ENCODE assay signal across 8 mouse cellular contexts in genomic region chr8:11636324-11637057, GRCm38 (mm10). TPM values are rescaled to one million over a fixed set of nuclear protein-coding genes. Genes with fewer than 3 reads are reported as not detected.
DNase-seq lines count a peak whose midpoint lies in the region; ATAC-seq and TF ChIP-seq lines count a peak whose summit lies in the region.

No protein-coding gene starts in this region.

- peak overlapping the region; percentile 80 for H3K4me2 ChIP-seq in embryonic facial prominence, embryonic 13.5 days
- peak overlapping the region; percentile 81 for H3K4me2 ChIP-seq in limb, embryonic 11.5 days (ENCODE audit: low read depth, severe bottlenecking)
- H3K4me2 ChIP-seq in midbrain, embryonic 13.5 days (replicated peaks), result peak overlapping the region; percentile 83

- WGBS in embryonic facial prominence, embryonic 13.5 days, result 5% methylated on average over 30 of the region's 30 CpGs
- 4% methylated on average over 30 of the region's 30 CpGs for whole genome bisulfite sequencing in heart, adult 2 months
- 4% methylated on average over 30 of the region's 30 CpGs for WGBS in kidney, adult 2 months
- 3% methylated on average over 30 of the region's 30 CpGs for WGBS in limb, embryonic 11.5 days
- WGBS in midbrain, embryonic 13.5 days, result 4% methylated on average over 30 of the region's 30 CpGs
- WGBS in small intestine, adult 2 months, result 4% methylated on average over 30 of the region's 30 CpGs

- H3K4me1 ChIP-seq in embryonic facial prominence, embryonic 13.5 days, result peaks cover 34% of the 10 kb centered on the region
- peaks cover 8% of the 10 kb centered on the region for H3K4me1 ChIP-seq in heart, adult 2 months (ENCODE audit: control insufficient read depth, insufficient read depth, low read length)
- peaks cover 14% of the 10 kb centered on the region for H3K4me1 ChIP-seq in kidney, adult 2 months (ENCODE audit: control insufficient read depth, insufficient read depth, low read length)
- H3K4me1 ChIP-seq in limb, embryonic 11.5 days (ENCODE audit: control insufficient read depth, insufficient read depth, low read length), result peaks cover 14% of the 10 kb centered on the region
- H3K4me1 ChIP-seq in midbrain, embryonic 13.5 days (replicated peaks), result peaks cover 29% of the 10 kb centered on the region
- H3K4me1 ChIP-seq in small intestine, adult 2 months (ENCODE audit: control insufficient read depth, insufficient read depth, insufficient read length, low read length), result peaks cover 4% of the 10 kb centered on the region

- no peak for TF ChIP-seq CTCF in heart, adult 2 months (IDR thresholded peaks at IDR 0.05)
- no peak for TF ChIP-seq CTCF in kidney, adult 2 months (conservative IDR thresholded peaks at IDR 0.05; ENCODE audit: insufficient read depth, insufficient read length, low read depth, low read length)
- TF ChIP-seq CTCF in small intestine, adult 2 months (IDR thresholded peaks at IDR 0.05; ENCODE audit: extremely low read depth, insufficient read length, insufficient replicate concordance, low read depth, low read length), result no peak

- peak; percentile 99 for DNase-seq in 3T3-L1 (ENCODE audit: low read depth, low spot score)
- DNase-seq in adrenal gland, postnatal 36 days, result peak; percentile 93 to 94
- peak; percentile 87 to 91 for DNase-seq in heart, adult 2 months
- DNase-seq in kidney, adult 2 months, result peak; percentile 96
- DNase-seq in limb, embryonic 11.5 days (ENCODE audit: low spot score), result peak; percentile 90

- intact Hi-C loops in heart, adult 2 months (cut with DNase I), result loop anchor here (2.0 to 10.0 kb wide), 3 partner anchors 56 to 118 kb away; partner anchors contain the start of gene Cars2

- H3K79me2 ChIP-seq in heart, adult 2 months (replicated peaks; ENCODE audit: control insufficient read depth, insufficient read depth, low read length), result no peaks in the 10 kb centered on the region

- peak; percentile 48 for ATAC-seq in embryonic facial prominence, embryonic 13.5 days (ENCODE audit: insufficient number of reproducible peaks, insufficient read depth, low FRiP score, low TSS enrichment, low read depth)
- peak; percentile 67 for ATAC-seq in limb, embryonic 11.5 days (ENCODE audit: insufficient number of reproducible peaks, low FRiP score, low TSS enrichment, low read depth)
- ATAC-seq in midbrain, embryonic 13.5 days, result peak; percentile 37

- peak overlapping the region; percentile 95 for H3K4me3 ChIP-seq in embryonic facial prominence, embryonic 13.5 days
- peak overlapping the region; percentile 69 for H3K4me3 ChIP-seq in heart, adult 2 months
- H3K4me3 ChIP-seq in kidney, adult 2 months (ENCODE audit: insufficient read depth, low read depth, low read length), result peak overlapping the region; percentile 88; the same call in 1 of the 2 replicates
- H3K4me3 ChIP-seq in limb, embryonic 11.5 days (ENCODE audit: low read depth, low read length), result peak overlapping the region; percentile 87
- peak overlapping the region; percentile 92 for H3K4me3 ChIP-seq in midbrain, embryonic 13.5 days (replicated peaks)
- peak overlapping the region; percentile 82 for H3K4me3 ChIP-seq in small intestine, adult 2 months (ENCODE audit: low read depth, low read length)

- no peak for TF ChIP-seq POLR2A in heart, adult 2 months (IDR thresholded peaks at IDR 0.05; ENCODE audit: insufficient read depth, low read depth, low read length)
- TF ChIP-seq POLR2A in kidney, adult 2 months (IDR thresholded peaks at IDR 0.05; ENCODE audit: low read depth, low read length), result no peak
- no peak for TF ChIP-seq POLR2A in small intestine, adult 2 months (IDR thresholded peaks at IDR 0.05; ENCODE audit: low read depth, low read length)

- H3K36me3 ChIP-seq in embryonic facial prominence, embryonic 13.5 days, result peaks cover 23% of the 10 kb centered on the region
- H3K36me3 ChIP-seq in heart, adult 2 months (ENCODE audit: control insufficient read depth, insufficient read depth, low read length), result peaks cover 7% of the 10 kb centered on the region; the same call in 1 of the 2 replicates
- H3K36me3 ChIP-seq in kidney, adult 2 months (ENCODE audit: control insufficient read depth, insufficient read depth, low read length), result no peaks in the 10 kb centered on the region; the same call in 1 of the 2 replicates
- H3K36me3 ChIP-seq in limb, embryonic 11.5 days (ENCODE audit: control insufficient read depth, insufficient read depth, low read length), result peaks cover 6% of the 10 kb centered on the region; the same call in 1 of the 2 replicates
- H3K36me3 ChIP-seq in midbrain, embryonic 13.5 days, result peaks cover 22% of the 10 kb centered on the region
- peaks cover 1% of the 10 kb centered on the region; the same call in 1 of the 2 replicates for H3K36me3 ChIP-seq in small intestine, adult 2 months (ENCODE audit: control insufficient read depth, insufficient read depth, low read length)

- peak overlapping the region; percentile 94 for H3K9ac ChIP-seq in embryonic facial prominence, embryonic 13.5 days
- peak overlapping the region; percentile 9; the same call in 1 of the 2 replicates for H3K9ac ChIP-seq in heart, adult 2 months (ENCODE audit: low read depth, low read length)
- peak overlapping the region; percentile 41 for H3K9ac ChIP-seq in limb, embryonic 11.5 days (ENCODE audit: low read length)
- peak overlapping the region; percentile 96 for H3K9ac ChIP-seq in midbrain, embryonic 13.5 days (replicated peaks)

- no peaks in the 10 kb centered on the region for H3K9me3 ChIP-seq in embryonic facial prominence, embryonic 13.5 days
- H3K9me3 ChIP-seq in limb, embryonic 11.5 days (ENCODE audit: control insufficient read depth, low read length), result no peaks in the 10 kb centered on the region
- H3K9me3 ChIP-seq in midbrain, embryonic 13.5 days, result no peaks in the 10 kb centered on the region; the same call in 1 of the 2 replicates

- TF ChIP-seq EP300 in heart, adult 2 months (IDR thresholded peaks at IDR 0.05; ENCODE audit: insufficient read depth, low read depth, low read length), result no peak

- no peaks in the 10 kb centered on the region for H3K27me3 ChIP-seq in embryonic facial prominence, embryonic 13.5 days
- no peaks in the 10 kb centered on the region for H3K27me3 ChIP-seq in heart, adult 2 months (ENCODE audit: control insufficient read depth, insufficient read depth, low read length)
- H3K27me3 ChIP-seq in kidney, adult 2 months (replicated peaks; ENCODE audit: control insufficient read depth, insufficient read depth, low read length), result no peaks in the 10 kb centered on the region
- no peaks in the 10 kb centered on the region for H3K27me3 ChIP-seq in limb, embryonic 11.5 days (ENCODE audit: control insufficient read depth, insufficient read depth, low read length)
- no peaks in the 10 kb centered on the region for H3K27me3 ChIP-seq in midbrain, embryonic 13.5 days
- no peaks in the 10 kb centered on the region for H3K27me3 ChIP-seq in small intestine, adult 2 months (ENCODE audit: control insufficient read depth, insufficient read depth, low read length)

- peak overlapping the region; percentile 99 for H3K27ac ChIP-seq in embryonic facial prominence, embryonic 13.5 days
- H3K27ac ChIP-seq in heart, adult 2 months, result peak overlapping the region; percentile 94
- peak overlapping the region; percentile 91 for H3K27ac ChIP-seq in kidney, adult 2 months (ENCODE audit: insufficient read depth, low read depth, low read length)
- H3K27ac ChIP-seq in limb, embryonic 11.5 days (replicated peaks; ENCODE audit: low read depth, low read length), result peak overlapping the region; percentile 95
- H3K27ac ChIP-seq in midbrain, embryonic 13.5 days, result peak overlapping the region; percentile 98
- H3K27ac ChIP-seq in small intestine, adult 2 months (ENCODE audit: insufficient read depth, low read depth, low read length), result peak overlapping the region; percentile 70

RNA-seq across cellular contexts. Expression of gene Ankrd10, which starts 0.9 kb away (rescaled TPM):
- 10 to 100 TPM; 48.9 to 52.6 TPM for total RNA-seq in adrenal gland, postnatal 36 days (2021)
- 92.6 and 100.0 TPM in 2 replicates for polyA plus RNA-seq in embryonic facial prominence, embryonic 13.5 days (2015; fragmentation: Nextera tagmentation; extraction: Ambion mirVana)
- 10 to 100 TPM; 19.3 to 21.5 TPM for total RNA-seq in heart, adult 2 months (2021)
- 39.9 and 57.5 TPM in 2 replicates for polyA plus RNA-seq in heart, adult 2 months (2012; rRNA removed)
- polyA plus RNA-seq in kidney, adult 2 months (2012; rRNA removed), result 36.9 and 45.3 TPM in 2 replicates
- 145 and 146 TPM in 2 replicates for polyA plus RNA-seq in limb, embryonic 11.5 days (2014; fragmentation: Nextera tagmentation; extraction: Ambion mirVana)
- polyA plus RNA-seq in midbrain, embryonic 13.5 days (2015; fragmentation: Nextera tagmentation; extraction: Ambion mirVana), result 100 TPM in 2 replicates
- 27.3 and 40.4 TPM in 2 replicates for polyA plus RNA-seq in small intestine, adult 2 months (2012; rRNA removed)

Comparison
In these comparisons a context has a peak if more than half of its experiments do, and no peak if none do; other contexts are left out.
1. Peak in every context shown above with its lines: DNase-seq, ATAC-seq, H3K4me3 ChIP-seq and H3K27ac ChIP-seq.
2. H3K9ac ChIP-seq: peak in every context shown above with its lines; median percentile 96 in midbrain, embryonic 13.5 days; 94 in embryonic facial prominence, embryonic 13.5 days; 41 in limb, embryonic 11.5 days; 9 in heart, adult 2 months.